Mouse (Mus musculus) cerebellum, adult 18-20 months (tissue): ENCODE measurements around the gene Mab21l3.

ENCODE experiments used
- DNase-seq, 2 experiments: peaks; one replicate each; pipeline ENCODE4 v3.0.0; 2021

Mab21l3 gene

GRCm38 (mm10) chr3:101800596-101801018 lies 48.2 kb downstream of the Mab21l3 start:
- DNase-seq, result no peak

- DNase-seq, result no peak
These were observed 48.7 kb downstream of the Mab21l3 start for GRCm38 (mm10) chr3:101799852-101800595.

GRCm38 (mm10) chr3:101797830-101798709 lies 50.7 kb downstream of the Mab21l3 start:
- no peak for DNase-seq

- DNase-seq, result peak in 1 of 2 experiments; percentile 47
These were observed 52.5 kb downstream of the Mab21l3 start for GRCm38 (mm10) chr3:101796212-101796611.

GRCm38 (mm10) chr3:101795387-101796039 lies 53.2 kb downstream of the Mab21l3 start:
- no peak for DNase-seq

GRCm38 (mm10) chr3:101794666-101795065 lies 54.1 kb downstream of the Mab21l3 start:
- DNase-seq, result no peak

- no peak for DNase-seq
These were observed 54.7 kb downstream of the Mab21l3 start for GRCm38 (mm10) chr3:101794026-101794425.

GRCm38 (mm10) chr3:101792191-101792590 lies 56.6 kb downstream of the Mab21l3 start:
- DNase-seq, result no peak

- no peak for DNase-seq
These were observed 63.9 kb downstream of the Mab21l3 start for GRCm38 (mm10) chr3:101784768-101785424.

GRCm38 (mm10) chr3:101783793-101784192 lies 65.0 kb downstream of the Mab21l3 start:
- no peak for DNase-seq

GRCm38 (mm10) chr3:101780874-101781483 lies 67.8 kb downstream of the Mab21l3 start:
- DNase-seq, result no peak

GRCm38 (mm10) chr3:101778896-101779665 lies 69.7 kb downstream of the Mab21l3 start:
- DNase-seq, result no peak

GRCm38 (mm10) chr3:101775732-101776131 lies 73.0 kb downstream of the Mab21l3 start:
- DNase-seq, result no peak

- DNase-seq, result no peak
These were observed 78.2 kb downstream of the Mab21l3 start for GRCm38 (mm10) chr3:101770540-101770939.

GRCm38 (mm10) chr3:101763566-101763965 lies 85.2 kb downstream of the Mab21l3 start:
- no peak for DNase-seq
